Mouse (Mus musculus) WW6 (cell line): ENCODE measurements around the gene Mthfd1.

Experiments
- DNase-seq: peaks from one replicate; pipeline ENCODE4 v3.0.0-alpha.2; 2013; ENCODE audit warnings: low read depth, low spot score

The Mthfd1 gene

GRCm38 (mm10) chr12:76262918-76263317 is 7.8 kb downstream of the Mthfd1 start:
- no peak for DNase-seq

GRCm38 (mm10) chr12:76263876-76264275 is 8.8 kb downstream of the Mthfd1 start:
- no peak for DNase-seq

GRCm38 (mm10) chr12:76264325-76264965 is 9.3 kb downstream of the Mthfd1 start:
- DNase-seq: no peak

GRCm38 (mm10) chr12:76265001-76265400 is 9.9 kb downstream of the Mthfd1 start:
- no peak for DNase-seq

- DNase-seq: peak; percentile 56
Observed at GRCm38 (mm10) chr12:76266875-76267274, 11.8 kb downstream of the Mthfd1 start.

GRCm38 (mm10) chr12:76268686-76269085 is 13.6 kb downstream of the Mthfd1 start:
- DNase-seq: no peak

GRCm38 (mm10) chr12:76269196-76269595 is 14.1 kb downstream of the Mthfd1 start:
- DNase-seq: no peak

GRCm38 (mm10) chr12:76271516-76271915 is 16.4 kb downstream of the Mthfd1 start:
- DNase-seq: no peak

- no peak for DNase-seq
Observed at GRCm38 (mm10) chr12:76272610-76273524, 17.8 kb downstream of the Mthfd1 start.

- DNase-seq: no peak
Observed at GRCm38 (mm10) chr12:76278209-76278608, 23.1 kb downstream of the Mthfd1 start.

GRCm38 (mm10) chr12:76280556-76280955 is 25.5 kb downstream of the Mthfd1 start:
- DNase-seq: no peak

- no peak for DNase-seq
Observed at GRCm38 (mm10) chr12:76281111-76281660, 26.1 kb downstream of the Mthfd1 start.

- DNase-seq: no peak
Observed at GRCm38 (mm10) chr12:76282132-76282531, 27.0 kb downstream of the Mthfd1 start.

GRCm38 (mm10) chr12:76282532-76283173 is 27.6 kb downstream of the Mthfd1 start:
- DNase-seq: no peak

GRCm38 (mm10) chr12:76285418-76285817 is 30.3 kb downstream of the Mthfd1 start:
- no peak for DNase-seq

- no peak for DNase-seq
Observed at GRCm38 (mm10) chr12:76287986-76288385, 32.9 kb downstream of the Mthfd1 start.

GRCm38 (mm10) chr12:76288494-76288893 is 33.4 kb downstream of the Mthfd1 start:
- no peak for DNase-seq

GRCm38 (mm10) chr12:76289428-76289827 is 34.3 kb downstream of the Mthfd1 start:
- DNase-seq: no peak

GRCm38 (mm10) chr12:76290271-76290670 is 35.2 kb downstream of the Mthfd1 start:
- no peak for DNase-seq

- peak; percentile 31 for DNase-seq
Observed at GRCm38 (mm10) chr12:76293192-76293591, 38.1 kb downstream of the Mthfd1 start.

GRCm38 (mm10) chr12:76297830-76298229 is 42.7 kb downstream of the Mthfd1 start:
- DNase-seq: no peak

GRCm38 (mm10) chr12:76299361-76299906 is 44.3 kb downstream of the Mthfd1 start:
- DNase-seq: no peak
